Mouse (Mus musculus) midbrain, embryonic 14.5 days (tissue): Measurements from ENCODE around the gene Slfn3. TPM values are rescaled to one million over a fixed set of nuclear protein-coding genes. Genes with fewer than 3 reads are reported as not detected.
"Not testable (repeated sequence)": the region's sequence is repeated elsewhere in the genome, so short reads cannot be mapped to it uniquely, and the experiment has no call there.

ENCODE experiments used
- ATAC-seq: fragments of 200-750 bp; cut with Nextera tagmentation; 2 replicates; pipeline ENCODE4 v1.8.0; 2017; ENCODE audit warnings: moderate number of reproducible peaks, moderate library complexity; ENCODE audit not compliant: low FRiP score, low TSS enrichment
- DNase-seq: peaks from one replicate; pipeline ENCODE4 v3.0.0-alpha.2; 2015
- H3K27ac ChIP-seq: fragments of 300-500 bp; sonication (generic); replicated peaks from 2 replicates; pipeline ENCODE4 v1.5.1; 2014; ENCODE audit warnings: mild to moderate bottlenecking, low read depth, low read length, moderate library complexity
- H3K27me3 ChIP-seq: fragments of 300-500 bp; sonication (generic); 2 replicates; pipeline ENCODE4 v1.6.1; 2014; ENCODE audit warnings: low read length, control low read depth, mixed read lengths; ENCODE audit not compliant: control insufficient read depth, insufficient read depth
- H3K36me3 ChIP-seq: fragments of 300-500 bp; sonication (generic); 2 replicates; pipeline ENCODE4 v1.6.1; 2014; ENCODE audit warnings: low read length, control low read depth; ENCODE audit not compliant: control insufficient read depth, insufficient read depth
- H3K4me1 ChIP-seq: fragments of 300-500 bp; sonication (generic); 2 replicates; pipeline ENCODE4 v1.6.1; 2014; ENCODE audit warnings: mild to moderate bottlenecking, antibody characterized with exemption, low read length, control low read depth; ENCODE audit not compliant: control insufficient read depth, insufficient read depth
- H3K4me2 ChIP-seq: fragments of 300-500 bp; sonication (generic); 2 replicates; pipeline ENCODE4 v1.6.1; 2014; ENCODE audit warnings: mild to moderate bottlenecking, low read length, moderate library complexity
- H3K4me3 ChIP-seq: fragments of 300-500 bp; sonication (generic); replicated peaks from 2 replicates; pipeline ENCODE4 v1.5.1; 2014; ENCODE audit warnings: low read depth, low read length
- H3K9ac ChIP-seq: fragments of 300-500 bp; sonication (generic); replicated peaks from 2 replicates; pipeline ENCODE4 v1.6.1; 2014; ENCODE audit warnings: mild to moderate bottlenecking, low read length, moderate library complexity
- H3K9me3 ChIP-seq: fragments of 300-500 bp; sonication (generic); 2 replicates; pipeline ENCODE4 v1.6.1; 2016; ENCODE audit warnings: low read length, control low read depth, mixed read lengths; ENCODE audit not compliant: control insufficient read depth
- WGBS: fragments of 180-500 bp; shearing (Covaris S2); extraction: QIAGEN DNeasy Blood & Tissue Kit; methylation state at CpG from one replicate; pipeline ENCODE4 v1.1.7; 2014; 5-methylcytosine and 5-hydroxymethylcytosine counted together
- polyA plus RNA-seq: library from polyadenylated mRNA; unstranded; fragments of >200 nt; fragmentation: Nextera tagmentation; extraction: Ambion mirVana; gene quantifications from 2 replicates; pipeline ENCODE4 v1.2.1, GENCODE M21; 2014

The Slfn3 gene
- polyA plus RNA-seq, result 0.19 and 0.38 TPM in 2 replicates

DNA sequence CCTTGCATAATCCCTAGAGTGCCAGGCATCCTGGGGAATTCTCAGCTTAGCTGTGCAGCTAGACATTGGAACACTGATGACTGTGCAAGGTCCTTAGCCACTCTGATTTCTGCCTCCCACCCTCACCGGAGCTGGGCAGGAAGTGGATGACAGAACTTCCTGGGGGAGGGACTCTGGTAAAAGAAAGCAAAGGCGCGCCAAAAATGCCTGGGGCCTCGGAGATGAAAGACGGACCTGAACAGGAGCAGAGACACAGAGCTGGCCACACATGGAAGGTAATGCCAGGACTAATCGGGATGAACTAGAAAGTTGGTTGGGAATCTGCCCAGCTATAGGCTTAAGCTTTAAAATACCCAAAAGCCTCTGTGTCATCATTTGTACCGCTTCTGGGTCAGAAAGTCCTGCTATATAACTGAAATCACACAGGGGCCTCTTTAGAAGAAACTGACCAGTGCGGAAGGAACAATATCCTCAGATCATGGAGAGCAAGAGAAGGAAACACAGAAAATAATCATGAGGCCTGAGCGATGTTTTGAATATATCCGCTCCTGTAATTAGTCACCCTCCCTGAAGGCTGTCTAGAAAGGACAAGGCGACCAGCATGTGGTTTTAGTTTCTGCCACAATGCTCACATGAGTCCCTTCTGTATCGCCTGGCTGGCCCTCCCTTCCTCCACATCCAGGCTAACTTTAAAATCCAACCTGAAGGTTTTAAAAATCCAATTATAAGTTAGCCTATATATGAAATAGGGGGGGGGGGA lies at the start of gene Slfn3:
Gene Slfn3, plus strand, starts transcription at position 197 of the 760 bp plus-strand sequence.
- Histone ChIP-seq H3K4me2 (no peak within 1 kb of the TSS), H3K4me1 (no peaks in the 10 kb centered on the region), H3K27ac (no peak within 1 kb of the TSS), H3K4me3 (no peak within 1 kb of the TSS), H3K27me3 (no peaks in the 10 kb centered on the region), H3K9me3 (no peaks in the 10 kb centered on the region), H3K36me3 (no peaks in the 10 kb centered on the region), H3K9ac (no peak within 1 kb of the TSS)
- no peak for ATAC-seq
- DNase-seq, result no peak
- WGBS, result 83% methylated on average over 12 of the region's 12 CpGs

DNA sequence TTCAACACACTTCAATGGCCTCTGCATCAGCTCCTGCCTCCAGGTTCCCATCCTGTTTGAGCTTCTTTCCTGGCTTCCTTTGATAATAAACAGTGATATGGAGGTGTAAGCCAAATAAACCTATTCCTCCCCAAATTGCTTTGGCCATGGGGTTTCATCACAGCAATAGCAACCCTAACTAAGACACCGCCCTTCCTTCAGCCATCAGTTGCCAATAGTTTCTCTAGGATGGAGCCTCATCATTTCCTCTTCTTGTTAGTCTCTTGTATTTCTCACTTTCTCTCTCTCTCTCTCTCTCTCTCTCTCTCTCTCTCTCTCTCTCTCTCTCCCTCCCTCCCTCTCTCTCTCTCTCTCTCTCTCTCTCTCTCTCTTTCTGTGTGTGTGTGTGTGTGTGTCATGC lies 42.2 kb upstream of the Slfn3 start:
- no CpG with 5 or more reads among the region's 1 CpGs for WGBS
- not testable (repeated sequence) for H3K36me3 ChIP-seq, H3K4me2 ChIP-seq, H3K4me3 ChIP-seq, H3K9ac ChIP-seq, ATAC-seq, H3K27ac ChIP-seq, H3K27me3 ChIP-seq, DNase-seq, H3K4me1 ChIP-seq, H3K9me3 ChIP-seq

DNA sequence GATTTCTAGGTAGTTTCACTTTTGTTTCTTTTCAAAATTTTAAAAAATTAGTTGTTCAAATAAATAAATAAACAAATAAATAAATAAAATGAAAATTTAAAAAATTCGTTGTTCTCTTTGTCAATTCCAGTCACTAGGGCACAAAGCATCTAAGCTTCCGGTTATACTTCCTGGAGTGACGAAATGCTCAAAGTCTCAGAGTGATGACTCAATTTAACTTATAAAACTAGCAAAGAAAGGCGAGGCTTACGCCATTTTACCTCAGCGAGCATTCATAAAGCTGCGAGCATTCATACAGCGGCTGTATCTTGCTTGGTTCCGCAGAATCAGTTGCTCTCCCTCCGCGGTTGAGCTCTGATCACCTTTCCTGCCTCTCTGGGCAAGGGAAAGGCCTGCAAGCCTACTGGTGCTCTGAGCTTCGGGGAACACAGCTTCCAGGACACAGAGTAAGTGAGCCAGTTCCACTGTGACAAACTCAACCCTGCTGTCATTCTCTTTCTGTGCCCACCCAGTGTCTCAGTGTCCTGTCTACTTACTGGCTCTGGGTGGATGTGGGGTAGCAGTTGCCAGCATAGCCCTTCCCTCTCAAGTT lies 16.1 kb upstream of the Slfn3 start, which contains the start of gene Slfn4:
Gene Slfn4, plus strand, starts transcription at position 239 of the 592 bp plus-strand sequence.
- no peak for DNase-seq
- H3K36me3 ChIP-seq, result no peaks in the 10 kb centered on the region
- H3K27ac ChIP-seq, result no peak within 1 kb of the TSS
- 86% methylated on average over 12 of the region's 12 CpGs for WGBS
- no peaks in the 10 kb centered on the region for H3K27me3 ChIP-seq
- no peaks in the 10 kb centered on the region for H3K9me3 ChIP-seq
- no peak within 1 kb of the TSS for H3K4me3 ChIP-seq
- no peak within 1 kb of the TSS for H3K4me2 ChIP-seq
- no peaks in the 10 kb centered on the region for H3K4me1 ChIP-seq
- no peak within 1 kb of the TSS for H3K9ac ChIP-seq
- no peak for ATAC-seq

DNA sequence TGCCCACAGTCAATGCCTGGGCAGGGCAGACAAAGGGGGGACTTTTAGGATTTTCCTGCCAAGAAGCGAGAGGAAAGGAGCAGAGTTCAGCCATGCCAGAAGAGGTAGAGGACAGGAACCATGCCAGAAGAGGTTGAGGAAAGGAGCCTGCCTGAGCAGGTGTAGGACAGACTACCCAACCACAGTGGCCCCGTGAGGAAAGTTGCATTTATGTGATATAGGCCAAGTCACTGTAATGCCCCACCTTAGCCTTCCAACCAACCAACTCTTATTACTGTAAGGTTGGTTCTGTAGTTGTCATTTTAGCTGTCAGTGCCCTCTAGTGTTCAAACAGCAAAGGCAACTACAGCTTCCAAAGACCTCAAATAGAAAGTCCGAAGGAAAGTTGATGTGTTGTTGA lies 871 bp downstream of the Slfn3 start:
- Histone ChIP-seq H3K4me2 (no peak overlapping the region), H3K27me3 (no peaks in the 10 kb centered on the region), H3K27ac (no peak overlapping the region), H3K4me1 (no peaks in the 10 kb centered on the region), H3K36me3 (no peaks in the 10 kb centered on the region), H3K9me3 (no peaks in the 10 kb centered on the region), H3K4me3 (no peak overlapping the region), H3K9ac (no peak overlapping the region)
- ATAC-seq (no peak), DNase-seq (peak; percentile 77)
- WGBS, result 74% methylated on average over 3 of the region's 3 CpGs

DNA sequence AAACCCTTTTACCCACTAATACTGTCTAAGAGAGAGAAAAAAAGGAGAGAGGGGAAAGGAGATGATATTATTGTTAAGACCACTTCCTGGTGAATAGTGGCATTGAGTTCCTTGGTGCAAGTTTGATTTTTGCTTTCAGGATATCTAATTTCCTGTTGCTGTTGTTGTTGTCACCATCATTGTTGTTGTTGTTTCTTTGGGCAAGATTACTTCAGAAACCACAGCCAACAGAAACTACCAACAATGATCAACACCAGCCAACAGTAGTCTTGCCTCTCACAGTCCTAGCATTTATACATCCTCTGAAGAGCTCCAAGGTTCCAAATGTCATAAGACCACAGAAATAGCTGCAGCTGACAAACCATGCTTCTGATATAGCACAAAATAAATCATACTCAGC lies 13.9 kb downstream of the Slfn3 start:
- no peak for DNase-seq
- Histone ChIP-seq H3K9ac (no peak overlapping the region), H3K4me1 (no peaks in the 10 kb centered on the region), H3K36me3 (no peaks in the 10 kb centered on the region), H3K9me3 (no peaks in the 10 kb centered on the region), H3K4me2 (no peak overlapping the region), H3K4me3 (no peak overlapping the region), H3K27ac (no peak overlapping the region), H3K27me3 (no peaks in the 10 kb centered on the region)
- ATAC-seq, result no peak

DNA sequence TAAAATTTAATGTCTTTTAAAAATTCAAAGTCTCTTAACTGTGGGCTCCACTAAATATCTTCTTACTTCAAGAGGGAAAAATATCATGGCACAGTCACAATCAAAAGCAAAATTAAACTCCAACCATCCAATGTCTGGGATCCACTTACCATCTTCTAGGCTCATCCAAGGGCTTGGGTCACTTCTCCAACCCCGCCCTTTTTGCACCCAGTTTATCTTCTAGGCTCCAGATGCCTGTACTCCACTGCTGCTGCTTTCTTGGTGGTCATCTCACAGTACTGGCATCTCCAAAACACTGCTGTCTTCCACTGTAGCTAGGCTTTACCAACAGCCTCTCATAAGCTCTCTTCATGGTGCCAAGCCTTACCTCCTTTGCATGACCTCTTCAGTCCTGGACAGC lies 25.0 kb downstream of the Slfn3 start:
- Histone ChIP-seq H3K4me1 (no peaks in the 10 kb centered on the region), H3K27me3 (no peaks in the 10 kb centered on the region), H3K36me3 (no peaks in the 10 kb centered on the region), H3K9ac (no peak overlapping the region), H3K4me2 (no peak overlapping the region), H3K27ac (no peak overlapping the region), H3K9me3 (no peaks in the 10 kb centered on the region), H3K4me3 (no peak overlapping the region)
- 68% methylated on average over 1 of the region's 1 CpGs for WGBS
- no peak for ATAC-seq
- DNase-seq, result no peak

DNA sequence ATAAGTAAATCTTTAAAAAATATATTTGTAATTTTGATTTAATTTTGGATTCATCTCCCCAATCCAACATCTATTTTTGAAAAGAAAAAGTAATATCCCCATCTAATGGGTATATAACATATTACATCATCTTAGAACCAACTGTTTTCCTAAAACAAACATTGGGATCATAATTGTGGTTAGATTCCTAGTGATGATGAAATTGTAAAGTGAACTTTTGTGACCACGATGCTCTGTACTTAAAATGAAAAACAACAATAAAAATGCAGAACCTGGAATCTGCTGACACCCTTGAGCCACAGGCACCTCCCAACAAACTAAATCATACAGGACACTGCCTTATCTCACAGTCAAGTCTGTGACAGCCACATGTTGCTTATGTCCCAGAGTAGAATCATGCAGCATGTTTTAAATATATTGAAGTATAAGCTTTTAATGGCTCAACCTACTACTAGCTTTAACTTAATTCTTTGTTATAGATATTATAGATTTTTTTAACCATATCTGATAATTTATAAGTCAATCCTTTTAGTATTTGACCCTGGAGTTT lies 30.3 kb downstream of the Slfn3 start:
- Histone ChIP-seq H3K9ac (no peak overlapping the region), H3K4me3 (no peak overlapping the region), H3K27me3 (no peaks in the 10 kb centered on the region), H3K27ac (no peak overlapping the region), H3K4me1 (no peaks in the 10 kb centered on the region), H3K4me2 (no peak overlapping the region), H3K36me3 (no peaks in the 10 kb centered on the region), H3K9me3 (no peaks in the 10 kb centered on the region)
- ATAC-seq (no peak), DNase-seq (no peak)
- WGBS, result 84% methylated on average over 1 of the region's 1 CpGs

DNA sequence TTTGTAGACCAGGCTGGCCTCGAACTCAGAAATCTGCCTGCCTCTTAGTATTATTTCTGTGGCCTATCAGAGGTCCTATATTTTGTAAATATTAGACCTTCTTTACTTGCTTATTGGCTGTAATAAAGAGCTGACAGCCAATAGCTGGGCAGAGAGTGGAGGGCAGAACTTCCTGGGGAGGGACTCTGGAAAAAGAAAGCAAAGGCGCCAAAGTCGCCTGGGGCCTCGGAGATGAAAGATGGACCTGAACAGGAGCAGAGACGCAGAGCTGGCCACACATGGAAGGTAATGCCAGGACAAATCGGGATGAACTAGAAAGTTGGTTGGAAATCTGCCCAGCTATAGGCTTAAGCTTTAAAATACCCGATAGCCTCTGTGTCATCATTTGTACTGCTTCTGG lies 32.2 kb downstream of the Slfn3 start:
- Histone ChIP-seq H3K9ac (no peak overlapping the region), H3K4me1 (no peaks in the 10 kb centered on the region), H3K27me3 (no peaks in the 10 kb centered on the region), H3K27ac (no peak overlapping the region), H3K4me3 (no peak overlapping the region), H3K36me3 (no peaks in the 10 kb centered on the region), H3K4me2 (no peak overlapping the region), H3K9me3 (no peaks in the 10 kb centered on the region)
- 87% methylated on average over 7 of the region's 7 CpGs for WGBS
- no peak for DNase-seq
- no peak for ATAC-seq

DNA sequence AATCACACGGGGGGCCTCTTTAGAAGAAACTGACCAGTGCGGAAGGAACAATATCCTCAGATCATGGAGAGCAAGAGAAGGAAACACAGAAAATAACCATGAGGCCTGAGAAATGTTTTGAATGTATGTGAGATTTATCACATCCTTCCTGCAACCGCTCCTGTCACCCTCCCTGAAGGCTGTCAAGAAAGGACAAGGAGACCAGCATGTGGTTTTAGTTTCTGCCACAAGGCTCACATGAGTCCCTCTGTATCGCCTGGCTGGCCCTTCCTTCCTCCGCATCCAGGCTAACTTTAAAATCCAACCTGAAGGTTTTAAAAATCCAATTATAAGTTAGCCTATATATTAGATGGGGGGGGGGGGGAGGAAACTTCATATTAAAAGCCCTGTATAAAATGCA lies 32.7 kb downstream of the Slfn3 start:
- not testable (repeated sequence) for H3K9me3 ChIP-seq, ATAC-seq, H3K9ac ChIP-seq, H3K4me2 ChIP-seq, DNase-seq, H3K4me3 ChIP-seq, H3K4me1 ChIP-seq, H3K27me3 ChIP-seq, H3K27ac ChIP-seq, H3K36me3 ChIP-seq
- WGBS, result 87% methylated on average over 5 of the region's 5 CpGs
